Mouse (Mus musculus) cortical plate, adult 2 months (tissue): Measurements from ENCODE around the gene Amer2.

Experiments used
- CTCF ChIP-seq: fragments of 200-500 bp; IDR thresholded peaks from 2 replicates; pipeline ENCODE4 v1.5.1; 2011; ENCODE audit warnings: mild to moderate bottlenecking, control low read depth, low read length; ENCODE audit not compliant: insufficient read depth; ENCODE audit errors: extremely low read depth
- POLR2A ChIP-seq: fragments of 200-500 bp; IDR thresholded peaks from 2 replicates; pipeline ENCODE4 v1.6.1; 2011; ENCODE audit warnings: mild to moderate bottlenecking, low read length, control low read depth; ENCODE audit not compliant: insufficient read depth; ENCODE audit errors: extremely low read depth

DNA sequence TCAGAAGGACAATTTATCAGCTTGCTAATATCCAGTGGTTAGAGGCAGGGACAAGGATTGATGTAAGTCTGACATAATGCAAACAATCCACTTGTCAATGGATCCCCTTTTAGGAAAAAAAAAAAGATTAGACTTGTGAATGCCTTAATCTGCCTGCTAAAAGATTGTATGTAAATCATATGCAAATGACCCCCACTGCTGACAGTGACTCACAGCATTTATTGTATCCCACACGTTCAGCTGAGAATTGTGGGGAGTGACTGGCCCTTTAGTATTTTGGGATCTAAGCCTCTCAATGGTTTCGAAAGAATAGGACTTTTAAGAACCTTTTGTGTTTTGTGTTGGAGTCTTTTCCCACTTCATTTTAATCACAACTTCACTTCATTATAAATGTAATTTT, 30.2 kb downstream of the Amer2 start:
- TF ChIP-seq POLR2A: no peak
- no peak for TF ChIP-seq CTCF
